ENCODE assay signal across 8 mouse cellular contexts in genomic region chr4:43630671-43631045, GRCm38 (mm10). TPM values are rescaled to one million over a fixed set of nuclear protein-coding genes. Genes with fewer than 3 reads are reported as not detected.
DNase-seq lines count a peak whose midpoint lies in the region; ATAC-seq and TF ChIP-seq lines count a peak whose summit lies in the region.

No protein-coding gene starts in this region.

- no peak for TF ChIP-seq CTCF in kidney, postnatal 0 days (IDR thresholded peaks at IDR 0.05; ENCODE audit: low read depth)

- H3K9me3 ChIP-seq in kidney, postnatal 0 days (replicated peaks; ENCODE audit: low read length): peaks cover under 1% of the 10 kb centered on the region; the same call in 1 of the 2 replicates
- H3K9me3 ChIP-seq in embryonic facial prominence, embryonic 15.5 days (replicated peaks): no peaks in the 10 kb centered on the region
- no peaks in the 10 kb centered on the region for H3K9me3 ChIP-seq in limb, embryonic 10.5 days (replicated peaks)
- no peaks in the 10 kb centered on the region for H3K9me3 ChIP-seq in neural tube, embryonic 15.5 days (replicated peaks)

- no peak for ATAC-seq in kidney, postnatal 0 days (replicated peaks; ENCODE audit: low FRiP score, low read depth)
- ATAC-seq in embryonic facial prominence, embryonic 15.5 days (ENCODE audit: insufficient number of reproducible peaks, low FRiP score, low TSS enrichment, low read depth): no peak
- ATAC-seq in neural tube, embryonic 15.5 days (ENCODE audit: low FRiP score): peak; percentile 12; the same call in 1 of the 2 replicates

- H3K4me1 ChIP-seq in kidney, postnatal 0 days (replicated peaks; ENCODE audit: insufficient read depth, low read length): peaks cover 13% of the 10 kb centered on the region; the same call in 1 of the 2 replicates
- peaks cover 33% of the 10 kb centered on the region for H3K4me1 ChIP-seq in embryonic facial prominence, embryonic 15.5 days
- H3K4me1 ChIP-seq in limb, embryonic 10.5 days: peaks cover 32% of the 10 kb centered on the region
- H3K4me1 ChIP-seq in neural tube, embryonic 15.5 days: peaks cover 45% of the 10 kb centered on the region

- no peaks in the 10 kb centered on the region for H3K27me3 ChIP-seq in kidney, postnatal 0 days (ENCODE audit: insufficient read depth, low read length)
- H3K27me3 ChIP-seq in embryonic facial prominence, embryonic 15.5 days: no peaks in the 10 kb centered on the region
- peaks cover 28% of the 10 kb centered on the region for H3K27me3 ChIP-seq in limb, embryonic 10.5 days (ENCODE audit: low read depth, poor library complexity, severe bottlenecking)
- no peaks in the 10 kb centered on the region for H3K27me3 ChIP-seq in neural tube, embryonic 15.5 days (replicated peaks)

- H3K9ac ChIP-seq in kidney, postnatal 0 days (ENCODE audit: low read depth, low read length): no peak overlapping the region
- H3K9ac ChIP-seq in embryonic facial prominence, embryonic 15.5 days: no peak overlapping the region
- H3K9ac ChIP-seq in neural tube, embryonic 15.5 days (replicated peaks): no peak overlapping the region; the same call in 1 of the 2 replicates

- H3K27ac ChIP-seq in kidney, postnatal 0 days: peak overlapping the region; percentile 64; the same call in 1 of the 2 replicates
- H3K27ac ChIP-seq in embryonic facial prominence, embryonic 15.5 days (replicated peaks): peak overlapping the region; percentile 88
- peak overlapping the region; percentile 90; the same call in 1 of the 2 replicates for H3K27ac ChIP-seq in limb, embryonic 10.5 days
- H3K27ac ChIP-seq in neural tube, embryonic 15.5 days (replicated peaks): peak overlapping the region; percentile 88

- DNase-seq in kidney, postnatal 0 days (ENCODE audit: low spot score): peak; percentile 9
- no peak for DNase-seq in kidney, adult 8-10 months
- DNase-seq in limb, embryonic 10.5 days (ENCODE audit: low spot score): no peak
- DNase-seq in urinary bladder, postnatal 25 days (ENCODE audit: low spot score): no peak
- DNase-seq in frontal cortex, postnatal 36 days (ENCODE audit: low spot score in 2 of 2): no peak
- DNase-seq in kidney, postnatal 10 days: no peak

- H3K4me3 ChIP-seq in kidney, postnatal 0 days (replicated peaks; ENCODE audit: low read depth, low read length): no peak overlapping the region
- H3K4me3 ChIP-seq in embryonic facial prominence, embryonic 15.5 days (replicated peaks): peak overlapping the region; percentile 72
- peak overlapping the region; percentile 78 for H3K4me3 ChIP-seq in limb, embryonic 10.5 days
- H3K4me3 ChIP-seq in neural tube, embryonic 15.5 days (replicated peaks): peak overlapping the region; percentile 59

- 28% methylated on average over 5 of the region's 5 CpGs for WGBS in kidney, postnatal 0 days
- 16% methylated on average over 5 of the region's 5 CpGs for WGBS in embryonic facial prominence, embryonic 15.5 days
- 24% methylated on average over 5 of the region's 5 CpGs for WGBS in limb, embryonic 10.5 days
- WGBS in neural tube, embryonic 15.5 days: 13% methylated on average over 5 of the region's 5 CpGs

- no peaks in the 10 kb centered on the region for H3K36me3 ChIP-seq in kidney, postnatal 0 days (ENCODE audit: insufficient read depth, low read length)
- H3K36me3 ChIP-seq in embryonic facial prominence, embryonic 15.5 days: no peaks in the 10 kb centered on the region
- no peaks in the 10 kb centered on the region for H3K36me3 ChIP-seq in limb, embryonic 10.5 days
- no peaks in the 10 kb centered on the region for H3K36me3 ChIP-seq in neural tube, embryonic 15.5 days

- peak overlapping the region; percentile 91 for H3K4me2 ChIP-seq in kidney, postnatal 0 days (ENCODE audit: low read length)
- peak overlapping the region; percentile 82 for H3K4me2 ChIP-seq in embryonic facial prominence, embryonic 15.5 days (replicated peaks)
- peak overlapping the region; percentile 94 for H3K4me2 ChIP-seq in neural tube, embryonic 15.5 days

RNA-seq across cellular contexts. Expression of gene Npr2, which starts 1.1 kb away (rescaled TPM):
- polyA plus RNA-seq in kidney, postnatal 0 days (2015; fragmentation: Nextera tagmentation; extraction: Ambion mirVana): 7.2 and 8.6 TPM in 2 replicates
- 19.7 and 20.9 TPM in 2 replicates for polyA plus RNA-seq in embryonic facial prominence, embryonic 15.5 days (2015; fragmentation: Nextera tagmentation; extraction: Ambion mirVana)
- 2.8 and 4.8 TPM in 2 replicates for polyA plus RNA-seq in limb, embryonic 10.5 days (2016; fragmentation: Nextera tagmentation; extraction: Ambion mirVana)
- polyA plus RNA-seq in neural tube, embryonic 15.5 days (2015; fragmentation: Nextera tagmentation; extraction: Ambion mirVana): 12.9 and 16.1 TPM in 2 replicates

RNA-seq across cellular contexts. Expression of gene Spag8, which starts 22.7 kb away (rescaled TPM):
- polyA plus RNA-seq in kidney, postnatal 0 days (2015; fragmentation: Nextera tagmentation; extraction: Ambion mirVana): 0.79 and 0.96 TPM in 2 replicates
- 7.5 and 10.6 TPM in 2 replicates for polyA plus RNA-seq in embryonic facial prominence, embryonic 15.5 days (2015; fragmentation: Nextera tagmentation; extraction: Ambion mirVana)
- polyA plus RNA-seq in limb, embryonic 10.5 days (2016; fragmentation: Nextera tagmentation; extraction: Ambion mirVana): 1.0 and 1.2 TPM in 2 replicates
- polyA plus RNA-seq in neural tube, embryonic 15.5 days (2015; fragmentation: Nextera tagmentation; extraction: Ambion mirVana): 4.1 and 4.3 TPM in 2 replicates

RNA-seq across cellular contexts. Expression of gene Hint2, which starts 25.6 kb away (rescaled TPM):
- polyA plus RNA-seq in kidney, postnatal 0 days (2015; fragmentation: Nextera tagmentation; extraction: Ambion mirVana): 236 and 263 TPM in 2 replicates
- 88.1 and 91.2 TPM in 2 replicates for polyA plus RNA-seq in embryonic facial prominence, embryonic 15.5 days (2015; fragmentation: Nextera tagmentation; extraction: Ambion mirVana)
- 61.9 and 66.4 TPM in 2 replicates for polyA plus RNA-seq in limb, embryonic 10.5 days (2016; fragmentation: Nextera tagmentation; extraction: Ambion mirVana)
- polyA plus RNA-seq in neural tube, embryonic 15.5 days (2015; fragmentation: Nextera tagmentation; extraction: Ambion mirVana): 77.5 and 78.9 TPM in 2 replicates

RNA-seq across cellular contexts. Expression of gene Tmem8b, which starts 38.1 kb away (rescaled TPM):
- polyA plus RNA-seq in kidney, postnatal 0 days (2015; fragmentation: Nextera tagmentation; extraction: Ambion mirVana): 2.0 and 2.2 TPM in 2 replicates
- polyA plus RNA-seq in embryonic facial prominence, embryonic 15.5 days (2015; fragmentation: Nextera tagmentation; extraction: Ambion mirVana): 5.3 and 6.1 TPM in 2 replicates
- 2.2 and 3.4 TPM in 2 replicates for polyA plus RNA-seq in limb, embryonic 10.5 days (2016; fragmentation: Nextera tagmentation; extraction: Ambion mirVana)
- 9.1 and 12.4 TPM in 2 replicates for polyA plus RNA-seq in neural tube, embryonic 15.5 days (2015; fragmentation: Nextera tagmentation; extraction: Ambion mirVana)

RNA-seq across cellular contexts. Expression of gene Fam221b, which starts 38.3 kb away (rescaled TPM):
- 2.9 and 3.8 TPM in 2 replicates for polyA plus RNA-seq in kidney, postnatal 0 days (2015; fragmentation: Nextera tagmentation; extraction: Ambion mirVana)
- polyA plus RNA-seq in embryonic facial prominence, embryonic 15.5 days (2015; fragmentation: Nextera tagmentation; extraction: Ambion mirVana): 2.9 and 4.3 TPM in 2 replicates
- polyA plus RNA-seq in limb, embryonic 10.5 days (2016; fragmentation: Nextera tagmentation; extraction: Ambion mirVana): 1.6 and 1.7 TPM in 2 replicates
- polyA plus RNA-seq in neural tube, embryonic 15.5 days (2015; fragmentation: Nextera tagmentation; extraction: Ambion mirVana): 1.5 and 1.6 TPM in 2 replicates
